Mouse (Mus musculus) testis, postnatal 10 days (tissue): ENCODE measurements around the gene Mpc1.
"Not testable (repeated sequence)": the region's sequence is repeated elsewhere in the genome, so short reads cannot be mapped to it uniquely, and the experiment has no call there.

Experiments used
- DNase-seq: peaks from one replicate; pipeline ENCODE4 v3.0.0; 2021; ENCODE audit warnings: low spot score

The Mpc1 gene

GRCm38 (mm10) chr17:8330602-8331001 lies 47.9 kb downstream of the Mpc1 start:
- DNase-seq, result no peak

GRCm38 (mm10) chr17:8337159-8337558 lies 54.5 kb downstream of the Mpc1 start, which contains the start of gene Prr18:
Gene Prr18, plus strand, starts transcription at chr17:8337459.
- DNase-seq, result not testable (repeated sequence)

- no peak for DNase-seq
These were observed 57.1 kb downstream of the Mpc1 start for GRCm38 (mm10) chr17:8339666-8340374.

- DNase-seq, result peak; percentile 54
These were observed 58.0 kb downstream of the Mpc1 start for GRCm38 (mm10) chr17:8340407-8341359.

GRCm38 (mm10) chr17:8341360-8341963 lies 58.8 kb downstream of the Mpc1 start:
- DNase-seq, result no peak

GRCm38 (mm10) chr17:8342706-8343105 lies 60.0 kb downstream of the Mpc1 start:
- DNase-seq, result no peak

GRCm38 (mm10) chr17:8343416-8343815 lies 60.7 kb downstream of the Mpc1 start:
- DNase-seq, result no peak
